Mouse (Mus musculus): ENCODE measurements at regions not wholly inside any gene's neighbourhood (a gene's known extent, or its start where the extent isn't known, plus 50 kb on each side); places are given as distances from the start of the nearest gene placed in this dataset.

DNA sequence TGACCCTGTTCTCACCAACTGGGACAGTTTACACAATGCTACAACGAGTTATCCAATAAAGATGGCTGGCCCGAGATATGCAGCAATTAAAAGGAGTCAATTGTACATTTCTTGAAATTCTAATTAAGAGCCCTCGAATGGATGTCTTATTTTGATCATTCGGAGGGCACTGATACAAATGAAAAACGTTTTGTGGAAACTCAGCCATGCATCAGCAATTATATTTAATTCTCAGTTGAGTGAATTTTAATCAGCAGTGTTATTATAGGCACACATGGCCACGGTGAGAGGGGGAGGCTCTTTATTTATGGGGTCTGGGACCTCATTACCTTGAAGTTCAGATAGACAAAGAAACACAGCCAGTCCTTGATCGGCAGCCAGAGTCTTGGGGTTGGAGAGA lies 471.3 kb upstream of the Kcnab2 start:
- no peak for DNase-seq (ENCODE audit: low read depth, low spot score)
- no peaks in the 10 kb centered on the region for H3K4me1 ChIP-seq (ENCODE audit: control insufficient read depth in 1 of 2, insufficient read depth in 2 of 2, low read length in 2 of 2)
- H3K27me3 ChIP-seq (ENCODE audit: control insufficient read depth in 1 of 2, insufficient read depth in 2 of 2, low read length in 2 of 2), result no peaks in the 10 kb centered on the region
- no peaks in the 10 kb centered on the region for H3K9me3 ChIP-seq (replicated peaks; ENCODE audit: insufficient read depth, low read length)
- no peak overlapping the region for H3K9ac ChIP-seq (ENCODE audit: control insufficient read depth, low read depth, low read length, poor library complexity, severe bottlenecking)
- no peak overlapping the region for H3K4me3 ChIP-seq (ENCODE audit: control insufficient read depth in 1 of 2, insufficient read depth in 1 of 2, low read depth in 2 of 2, low read length in 2 of 2)
- no peaks in the 10 kb centered on the region for H3K36me3 ChIP-seq (ENCODE audit: control insufficient read depth in 1 of 2, insufficient read depth in 2 of 2, low read length in 2 of 2)
- no peaks in the 10 kb centered on the region for H3K79me2 ChIP-seq (ENCODE audit: control insufficient read depth, insufficient read depth, low read length, poor library complexity)
- no peak overlapping the region for H3K27ac ChIP-seq (ENCODE audit: control insufficient read depth, low read depth, low read length)
- TF ChIP-seq ZKSCAN1 (IDR thresholded peaks at IDR 0.05; ENCODE audit: low read depth, low read length) (no peak), RCOR1 (IDR thresholded peaks at IDR 0.05; ENCODE audit: low read depth, low read length) (no peak), NELFE (IDR thresholded peaks at IDR 0.05; ENCODE audit: low read depth, low read length) (no peak), TBP (IDR thresholded peaks at IDR 0.05; ENCODE audit: low read depth, low read length) (no peak), ZC3H11A (IDR thresholded peaks at IDR 0.05; ENCODE audit: low read depth, low read length) (no peak), E2F4 (IDR thresholded peaks at IDR 0.05; ENCODE audit: borderline replicate concordance, low read depth, low read length) (no peak), MAX (IDR thresholded peaks at IDR 0.05; ENCODE audit: low read length) (no peak), TAL1 (IDR thresholded peaks at IDR 0.05; ENCODE audit: low read length) (no peak), HCFC1 (IDR thresholded peaks at IDR 0.05; ENCODE audit: low read depth, low read length) (no peak), MAZ (IDR thresholded peaks at IDR 0.05; ENCODE audit: low read depth, low read length) (no peak)

DNA sequence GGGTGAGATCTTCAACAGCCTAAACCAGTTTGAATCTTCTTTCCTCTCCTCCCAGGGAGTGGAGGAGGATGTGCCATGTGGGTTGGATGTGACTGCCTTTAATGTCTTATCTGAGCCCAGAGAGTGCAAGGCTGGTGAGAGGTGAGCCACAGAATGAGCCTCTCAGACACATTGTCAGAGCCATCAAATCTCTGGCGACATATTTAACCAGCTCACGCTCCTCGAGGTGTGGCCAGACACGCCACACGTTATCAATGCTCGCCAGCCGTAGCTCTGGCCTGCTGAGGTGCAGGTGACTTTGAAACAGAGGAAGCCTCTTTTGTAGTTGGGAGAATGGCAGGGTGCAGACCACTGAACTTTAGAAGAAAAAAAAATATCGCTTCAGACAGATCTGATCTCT lies 463.5 kb upstream of the Kcnab2 start:
- Histone ChIP-seq H3K4me1 (ENCODE audit: control insufficient read depth in 1 of 2, insufficient read depth in 2 of 2, low read length in 2 of 2) (no peaks in the 10 kb centered on the region), H3K27ac (ENCODE audit: control insufficient read depth, low read depth, low read length) (no peak overlapping the region), H3K79me2 (ENCODE audit: control insufficient read depth, insufficient read depth, low read length, poor library complexity) (no peaks in the 10 kb centered on the region), H3K27me3 (ENCODE audit: control insufficient read depth in 1 of 2, insufficient read depth in 2 of 2, low read length in 2 of 2) (no peaks in the 10 kb centered on the region), H3K36me3 (ENCODE audit: control insufficient read depth in 1 of 2, insufficient read depth in 2 of 2, low read length in 2 of 2) (no peaks in the 10 kb centered on the region), H3K9me3 (replicated peaks; ENCODE audit: insufficient read depth, low read length) (no peaks in the 10 kb centered on the region), H3K4me3 (ENCODE audit: control insufficient read depth in 1 of 2, insufficient read depth in 1 of 2, low read depth in 2 of 2, low read length in 2 of 2) (no peak overlapping the region), H3K9ac (ENCODE audit: control insufficient read depth, low read depth, low read length, poor library complexity, severe bottlenecking) (no peak overlapping the region)
- no peak for DNase-seq (ENCODE audit: low read depth, low spot score)
- TF ChIP-seq GABPA (IDR thresholded peaks at IDR 0.05; ENCODE audit: low read depth, low read length), result no peak
- no peak for TF ChIP-seq ZC3H11A (IDR thresholded peaks at IDR 0.05; ENCODE audit: low read depth, low read length)

DNA sequence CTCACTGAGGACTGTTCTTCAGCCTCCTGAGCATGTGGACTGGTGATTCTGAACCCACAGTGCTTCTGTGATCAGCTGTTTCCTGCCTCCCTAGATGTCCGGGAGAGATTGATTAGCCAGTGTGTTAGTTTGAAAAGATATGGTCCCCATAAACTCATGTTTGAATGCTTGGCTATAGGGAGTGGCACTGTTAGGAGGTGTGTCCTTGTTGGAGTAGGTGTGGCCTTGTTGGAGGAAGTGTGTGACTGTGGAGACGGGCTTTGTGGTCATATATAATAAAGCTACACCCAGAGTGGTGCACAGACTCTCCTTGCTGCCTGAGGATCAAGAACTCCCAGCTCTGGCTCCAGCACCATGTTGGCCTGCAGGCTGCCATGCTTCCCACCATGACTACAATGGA lies 458.9 kb upstream of the Kcnab2 start:
- H3K4me3 ChIP-seq (ENCODE audit: control insufficient read depth in 1 of 2, insufficient read depth in 1 of 2, low read depth in 2 of 2, low read length in 2 of 2), result no peak overlapping the region
- H3K79me2 ChIP-seq (ENCODE audit: control insufficient read depth, insufficient read depth, low read length, poor library complexity), result no peaks in the 10 kb centered on the region
- no peaks in the 10 kb centered on the region for H3K27me3 ChIP-seq (ENCODE audit: control insufficient read depth in 1 of 2, insufficient read depth in 2 of 2, low read length in 2 of 2)
- H3K9me3 ChIP-seq (replicated peaks; ENCODE audit: insufficient read depth, low read length), result no peaks in the 10 kb centered on the region
- no peaks in the 10 kb centered on the region for H3K4me1 ChIP-seq (ENCODE audit: control insufficient read depth in 1 of 2, insufficient read depth in 2 of 2, low read length in 2 of 2)
- TF ChIP-seq MAZ (IDR thresholded peaks at IDR 0.05; ENCODE audit: low read depth, low read length), result no peak
- TF ChIP-seq ZKSCAN1 (IDR thresholded peaks at IDR 0.05; ENCODE audit: low read depth, low read length), result no peak
- TF ChIP-seq MAX (IDR thresholded peaks at IDR 0.05; ENCODE audit: low read length), result no peak
- no peak for TF ChIP-seq BHLHE40 (IDR thresholded peaks at IDR 0.05; ENCODE audit: borderline replicate concordance, low read depth, low read length)
- TF ChIP-seq SIN3A (IDR thresholded peaks at IDR 0.05; ENCODE audit: low read length), result no peak
- no peak for TF ChIP-seq RAD21 (IDR thresholded peaks at IDR 0.05; ENCODE audit: low read depth, low read length)
- TF ChIP-seq CHD2 (IDR thresholded peaks at IDR 0.05; ENCODE audit: low read length), result no peak
- no peak for TF ChIP-seq MXI1 (IDR thresholded peaks at IDR 0.05; ENCODE audit: low read depth, low read length)
- TF ChIP-seq MEF2A (IDR thresholded peaks at IDR 0.05; ENCODE audit: extremely low read depth, insufficient replicate concordance, low read depth, low read length, poor library complexity, severe bottlenecking), result no peak
- no peak for TF ChIP-seq USF1 (IDR thresholded peaks at IDR 0.05; ENCODE audit: low read depth, low read length)
- TF ChIP-seq CHD1 (IDR thresholded peaks at IDR 0.05; ENCODE audit: low read depth, low read length), result no peak
- TF ChIP-seq POLR2AphosphoS2 (IDR thresholded peaks at IDR 0.05; ENCODE audit: low read length), result no peak
- no peak for TF ChIP-seq E2F4 (IDR thresholded peaks at IDR 0.05; ENCODE audit: borderline replicate concordance, low read depth, low read length)
- TF ChIP-seq POLR2AphosphoS5 (IDR thresholded peaks at IDR 0.05; ENCODE audit: borderline replicate concordance, low read depth, low read length), result no peak
- no peak for TF ChIP-seq GABPA (IDR thresholded peaks at IDR 0.05; ENCODE audit: low read depth, low read length)
- no peak for TF ChIP-seq TAL1 (IDR thresholded peaks at IDR 0.05; ENCODE audit: low read length)
- no peak for TF ChIP-seq HCFC1 (IDR thresholded peaks at IDR 0.05; ENCODE audit: low read depth, low read length)
- TF ChIP-seq TBP (IDR thresholded peaks at IDR 0.05; ENCODE audit: low read depth, low read length), result no peak
- H3K27ac ChIP-seq (ENCODE audit: control insufficient read depth, low read depth, low read length), result no peak overlapping the region
- H3K9ac ChIP-seq (ENCODE audit: control insufficient read depth, low read depth, low read length, poor library complexity, severe bottlenecking), result no peak overlapping the region
- DNase-seq (ENCODE audit: low read depth, low spot score), result no peak
- no peaks in the 10 kb centered on the region for H3K36me3 ChIP-seq (ENCODE audit: control insufficient read depth in 1 of 2, insufficient read depth in 2 of 2, low read length in 2 of 2)
